Mouse (Mus musculus): ENCODE measurements around the gene Mrpl48. TPM values are rescaled to one million over a fixed set of nuclear protein-coding genes. Genes with fewer than 3 reads are reported as not detected.
"Not testable (repeated sequence)": the region's sequence is repeated elsewhere in the genome, so short reads cannot be mapped to it uniquely, and the experiment has no call there.

Mrpl48 gene
- polyA plus RNA-seq, 1 experiment from 2014 or later: 76.8 TPM

- no peak; the same call in none of the 2 replicates for ATAC-seq (ENCODE audit: extremely low read depth, insufficient number of reproducible peaks, low FRiP score, low TSS enrichment)
- peak overlapping the region; percentile 80 for H3K4me2 ChIP-seq
- no peaks in the 10 kb centered on the region for H3K9me3 ChIP-seq
- WGBS: 0% methylated on average over 31 of the region's 31 CpGs
- no peaks in the 10 kb centered on the region for H3K27me3 ChIP-seq (replicated peaks)
- H3K27ac ChIP-seq (replicated peaks): peak overlapping the region; percentile 92
- peaks cover 25% of the 10 kb centered on the region for H3K4me1 ChIP-seq
- H3K4me3 ChIP-seq: peak overlapping the region; percentile 71
- peak overlapping the region; percentile 89 for H3K9ac ChIP-seq
- peaks cover 7% of the 10 kb centered on the region; the same call in 1 of the 2 replicates for H3K36me3 ChIP-seq
These were observed 25.3 kb downstream of the Mrpl48 start for GRCm38 (mm10) chr7:100582727-100583236.

GRCm38 (mm10) chr7:100582235-100582634, 25.9 kb downstream of the Mrpl48 start:
- no peak for ATAC-seq (ENCODE audit: extremely low read depth, insufficient number of reproducible peaks, low FRiP score, low TSS enrichment)
- H3K27ac ChIP-seq (replicated peaks): no peak overlapping the region
- no peaks in the 10 kb centered on the region for H3K9me3 ChIP-seq

GRCm38 (mm10) chr7:100578794-100579193, 29.3 kb downstream of the Mrpl48 start:
- 60% methylated on average over 2 of the region's 2 CpGs for WGBS
- no peak overlapping the region for H3K4me2 ChIP-seq
- H3K4me3 ChIP-seq: no peak overlapping the region
- H3K9me3 ChIP-seq: no peaks in the 10 kb centered on the region
- no peaks in the 10 kb centered on the region for H3K27me3 ChIP-seq (replicated peaks)
- peaks cover 25% of the 10 kb centered on the region for H3K4me1 ChIP-seq
- no peak overlapping the region for H3K27ac ChIP-seq (replicated peaks)
- H3K9ac ChIP-seq: 0 out of 2 replicates have a peak overlapping the region, but pooled peaks have one; percentile 52
- no peak for ATAC-seq (ENCODE audit: extremely low read depth, insufficient number of reproducible peaks, low FRiP score, low TSS enrichment)
- peaks cover 17% of the 10 kb centered on the region for H3K36me3 ChIP-seq

More at GRCm38 (mm10) chr7:100582235-100582634, 25.9 kb downstream of the Mrpl48 start:
- Histone ChIP-seq H3K36me3 (peaks cover 7% of the 10 kb centered on the region; the same call in 1 of the 2 replicates), H3K9ac (peak overlapping the region; percentile 89), H3K27me3 (replicated peaks) (no peaks in the 10 kb centered on the region), H3K4me2 (peak overlapping the region; percentile 80), H3K4me1 (peaks cover 25% of the 10 kb centered on the region), H3K4me3 (peak overlapping the region; percentile 71)
- WGBS: 38% methylated on average over 7 of the region's 7 CpGs

DNA sequence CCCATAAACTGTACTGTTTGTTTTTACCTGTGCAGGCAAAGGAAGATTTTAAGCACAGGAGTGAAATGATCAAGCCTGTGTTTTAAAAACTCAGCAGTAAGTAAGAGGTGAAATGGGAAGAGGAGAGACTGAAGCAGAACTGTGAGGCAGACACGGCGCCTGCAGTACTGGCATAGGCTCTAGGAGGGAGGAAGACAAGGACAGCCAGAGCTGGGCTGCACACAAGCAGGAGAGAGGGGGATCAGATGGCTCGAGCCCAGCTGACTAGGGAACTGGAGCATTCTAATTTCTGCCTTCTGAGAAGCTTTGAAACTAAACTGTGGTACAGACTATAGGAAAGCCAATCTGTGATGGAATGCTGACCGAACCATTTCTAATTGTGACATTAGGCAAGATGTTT, 35.4 kb downstream of the Mrpl48 start:
- no peaks in the 10 kb centered on the region for H3K9me3 ChIP-seq
- no peak overlapping the region for H3K4me3 ChIP-seq
- H3K4me2 ChIP-seq: no peak overlapping the region
- no peak overlapping the region for H3K27ac ChIP-seq (replicated peaks)
- 74% methylated on average over 4 of the region's 4 CpGs for WGBS
- no peaks in the 10 kb centered on the region for H3K27me3 ChIP-seq (replicated peaks)
- ATAC-seq (ENCODE audit: extremely low read depth, insufficient number of reproducible peaks, low FRiP score, low TSS enrichment): no peak
- no peaks in the 10 kb centered on the region; the same call in 1 of the 2 replicates for H3K4me1 ChIP-seq
- peaks cover 47% of the 10 kb centered on the region for H3K36me3 ChIP-seq
- no peak overlapping the region for H3K9ac ChIP-seq

- Histone ChIP-seq H3K9ac (no peak overlapping the region), H3K9me3 (no peaks in the 10 kb centered on the region), H3K36me3 (peaks cover 52% of the 10 kb centered on the region), H3K4me2 (no peak overlapping the region), H3K4me1 (no peaks in the 10 kb centered on the region; the same call in 1 of the 2 replicates), H3K27me3 (replicated peaks) (no peaks in the 10 kb centered on the region), H3K4me3 (no peak overlapping the region), H3K27ac (replicated peaks) (no peak overlapping the region)
- ATAC-seq (ENCODE audit: extremely low read depth, insufficient number of reproducible peaks, low FRiP score, low TSS enrichment): no peak
- WGBS: 77% methylated on average over 4 of the region's 4 CpGs
These were observed 36.0 kb downstream of the Mrpl48 start for GRCm38 (mm10) chr7:100572061-100572460.

DNA sequence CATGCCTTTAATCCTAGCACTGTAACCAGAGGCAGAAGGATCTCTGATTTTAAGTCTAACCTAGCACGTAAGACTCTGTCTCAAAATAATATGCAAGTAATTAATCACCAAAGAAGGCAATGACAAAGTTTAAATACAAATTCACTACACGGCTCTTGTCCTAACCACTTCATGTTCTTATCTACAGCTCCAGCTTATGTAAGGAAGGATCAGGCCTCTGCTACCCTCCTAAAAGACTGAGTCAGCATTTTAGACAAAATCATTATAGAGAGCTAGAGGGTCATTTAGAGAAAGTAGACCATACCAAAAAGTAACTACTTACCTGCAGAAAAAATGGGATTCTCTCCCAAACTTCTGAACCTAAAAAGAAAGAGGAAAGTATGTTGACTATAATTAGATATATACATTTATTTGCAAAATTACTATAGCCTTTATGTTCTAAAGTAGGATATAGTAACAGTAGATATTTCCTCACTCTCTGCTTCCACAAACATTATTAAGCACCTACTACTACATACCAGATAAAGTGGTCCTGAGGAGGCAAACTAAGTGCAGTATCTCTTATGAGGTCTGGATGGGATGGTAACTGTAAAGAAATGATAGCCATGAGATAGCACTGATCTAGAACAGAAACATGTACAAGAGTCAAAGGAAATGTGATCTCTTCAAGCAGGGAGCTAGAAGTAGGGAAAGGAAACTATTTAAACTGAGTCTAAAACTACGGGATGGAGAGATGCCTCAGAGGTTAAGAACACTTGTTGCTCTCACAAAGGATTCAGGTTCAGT, 37.0 kb downstream of the Mrpl48 start:
- Histone ChIP-seq H3K36me3 (peaks cover 54% of the 10 kb centered on the region), H3K27ac (replicated peaks) (no peak overlapping the region), H3K4me3 (no peak overlapping the region), H3K9ac (no peak overlapping the region), H3K4me2 (no peak overlapping the region), H3K4me1 (no peaks in the 10 kb centered on the region; the same call in 1 of the 2 replicates), H3K9me3 (no peaks in the 10 kb centered on the region), H3K27me3 (replicated peaks) (no peaks in the 10 kb centered on the region)
- no peak for ATAC-seq (ENCODE audit: extremely low read depth, insufficient number of reproducible peaks, low FRiP score, low TSS enrichment)
- WGBS: 71% methylated on average over 3 of the region's 3 CpGs

DNA sequence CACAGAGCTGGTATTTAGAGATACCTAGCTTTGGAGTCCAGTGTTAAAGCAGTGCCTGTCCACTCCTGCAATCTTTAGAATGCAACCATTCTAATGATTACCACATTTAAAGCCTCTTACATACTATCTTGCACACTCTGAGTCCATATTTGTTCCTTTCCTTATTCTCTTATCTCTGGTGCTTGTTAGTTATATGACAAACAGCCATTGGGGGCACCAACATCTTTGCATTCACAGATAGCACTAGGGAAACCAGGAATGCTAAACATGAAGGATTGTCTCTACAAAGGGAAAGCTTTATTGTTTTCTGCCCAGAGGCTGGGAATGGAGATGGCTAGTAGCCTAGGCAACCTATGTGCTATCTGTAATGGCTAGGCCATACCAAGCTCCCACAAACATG, 38.2 kb downstream of the Mrpl48 start:
- Histone ChIP-seq H3K9me3 (no peaks in the 10 kb centered on the region), H3K4me2 (no peak overlapping the region), H3K4me3 (no peak overlapping the region), H3K9ac (no peak overlapping the region), H3K27me3 (replicated peaks) (no peaks in the 10 kb centered on the region), H3K36me3 (peaks cover 57% of the 10 kb centered on the region), H3K27ac (replicated peaks) (no peak overlapping the region), H3K4me1 (no peaks in the 10 kb centered on the region; the same call in 1 of the 2 replicates)
- no peak for ATAC-seq (ENCODE audit: extremely low read depth, insufficient number of reproducible peaks, low FRiP score, low TSS enrichment)

DNA sequence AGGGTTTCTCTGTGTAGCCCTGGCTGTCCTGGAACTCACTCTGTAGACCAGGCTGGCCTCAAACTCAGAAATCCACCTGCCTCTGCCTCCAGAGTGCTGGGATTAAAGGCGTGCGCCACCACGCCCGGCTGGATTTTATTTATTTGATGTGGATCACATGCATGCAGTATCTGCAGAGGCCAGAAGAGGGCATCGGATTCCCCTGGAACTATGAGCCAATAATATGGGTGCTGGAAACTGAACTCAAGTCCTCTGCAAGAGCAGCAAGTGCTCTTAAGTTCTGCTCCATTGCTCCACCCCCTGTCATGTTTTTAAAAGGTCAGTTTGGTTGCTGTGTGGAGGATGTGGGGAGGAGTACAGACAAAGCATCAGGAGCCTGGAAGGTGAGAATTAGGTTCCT, 40.9 kb downstream of the Mrpl48 start:
- ATAC-seq (ENCODE audit: extremely low read depth, insufficient number of reproducible peaks, low FRiP score, low TSS enrichment); H3K4me3 ChIP-seq; H3K9me3 ChIP-seq; H3K4me2 ChIP-seq; H3K27ac ChIP-seq (replicated peaks); H3K4me1 ChIP-seq; H3K27me3 ChIP-seq (replicated peaks); H3K9ac ChIP-seq: not testable (repeated sequence)
- 73% methylated on average over 5 of the region's 5 CpGs for WGBS
- H3K36me3 ChIP-seq: peaks cover 51% of the 10 kb centered on the region

DNA sequence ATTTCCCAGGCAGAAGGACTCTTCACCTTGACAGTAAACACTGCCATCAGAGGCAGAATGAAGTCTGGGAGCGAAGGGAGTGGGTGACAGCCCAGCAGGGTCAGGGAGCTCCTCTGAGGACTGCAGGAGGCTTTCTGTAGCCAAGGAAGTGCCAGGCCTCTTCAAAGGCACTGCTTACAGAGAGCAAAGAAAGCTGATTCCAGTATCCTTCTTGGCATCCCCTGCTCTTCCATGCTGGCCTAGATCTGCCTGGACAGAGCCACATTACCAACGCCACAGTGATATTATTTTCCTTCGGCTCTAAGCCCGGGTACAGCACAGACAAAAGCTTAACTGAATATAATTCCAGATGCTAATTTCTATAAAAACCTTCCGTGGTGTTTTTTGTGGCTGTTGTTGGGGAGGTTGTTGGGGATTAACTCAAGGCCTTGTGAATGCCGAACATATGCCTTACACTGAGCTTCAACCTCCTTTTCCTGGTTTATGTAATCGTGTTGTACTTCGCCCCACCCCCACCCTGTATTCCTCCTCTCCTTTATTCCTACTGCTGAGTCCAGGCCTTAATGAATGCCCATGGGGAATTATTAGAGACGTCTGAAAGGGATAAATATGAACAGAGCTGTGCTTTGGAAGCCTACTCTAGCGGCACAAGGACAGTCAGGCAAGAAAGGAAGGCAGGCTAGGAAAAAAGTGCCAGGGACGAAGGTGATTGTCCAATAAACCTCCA, 46.1 kb downstream of the Mrpl48 start:
- Histone ChIP-seq H3K9ac (no peak overlapping the region), H3K4me3 (no peak overlapping the region), H3K4me2 (no peak overlapping the region), H3K9me3 (no peaks in the 10 kb centered on the region), H3K27me3 (replicated peaks) (no peaks in the 10 kb centered on the region), H3K4me1 (peaks cover 5% of the 10 kb centered on the region), H3K36me3 (peaks cover 36% of the 10 kb centered on the region), H3K27ac (replicated peaks) (no peak overlapping the region)
- no peak for ATAC-seq (ENCODE audit: extremely low read depth, insufficient number of reproducible peaks, low FRiP score, low TSS enrichment)
- WGBS: 81% methylated on average over 11 of the region's 11 CpGs

GRCm38 (mm10) chr7:100559331-100559730, 48.8 kb downstream of the Mrpl48 start:
- no peaks in the 10 kb centered on the region for H3K27me3 ChIP-seq (replicated peaks)
- no peak overlapping the region for H3K4me2 ChIP-seq
- H3K36me3 ChIP-seq: peaks cover 23% of the 10 kb centered on the region
- H3K4me1 ChIP-seq: peaks cover 26% of the 10 kb centered on the region
- 77% methylated on average over 4 of the region's 4 CpGs for WGBS
- ATAC-seq (ENCODE audit: extremely low read depth, insufficient number of reproducible peaks, low FRiP score, low TSS enrichment): no peak
- no peak overlapping the region for H3K9ac ChIP-seq
- H3K4me3 ChIP-seq: no peak overlapping the region
- no peaks in the 10 kb centered on the region for H3K9me3 ChIP-seq
- H3K27ac ChIP-seq (replicated peaks): no peak overlapping the region

- WGBS: 47% methylated on average over 5 of the region's 5 CpGs
- peak overlapping the region; percentile 44 for H3K27ac ChIP-seq (replicated peaks)
These were observed 50.9 kb downstream of the Mrpl48 start for GRCm38 (mm10) chr7:100557241-100557640.

More at GRCm38 (mm10) chr7:100557241-100557640, 50.9 kb downstream of the Mrpl48 start:
- no peaks in the 10 kb centered on the region for H3K9me3 ChIP-seq
- H3K4me3 ChIP-seq: no peak overlapping the region
- H3K36me3 ChIP-seq: peaks cover 25% of the 10 kb centered on the region
- ATAC-seq (ENCODE audit: extremely low read depth, insufficient number of reproducible peaks, low FRiP score, low TSS enrichment): no peak
- H3K4me1 ChIP-seq: peaks cover 28% of the 10 kb centered on the region
- H3K27me3 ChIP-seq (replicated peaks): no peaks in the 10 kb centered on the region
- H3K9ac ChIP-seq: no peak overlapping the region
- no peak overlapping the region for H3K4me2 ChIP-seq
